Mouse (Mus musculus) limb, embryonic 15.5 days (tissue): ENCODE data around the gene Dnm3. TPM values are rescaled to one million over a fixed set of nuclear protein-coding genes. Genes with fewer than 3 reads are reported as not detected.

Experiments
- ATAC-seq: fragments of 200-750 bp; cut with Nextera tagmentation; 2 replicates; pipeline ENCODE4 v1.8.0; 2017; ENCODE audit warnings: low read depth, moderate TSS enrichment; ENCODE audit not compliant: insufficient number of reproducible peaks, low FRiP score, low TSS enrichment
- H3K27ac ChIP-seq: fragments of 300-500 bp; sonication (generic); 2 replicates; pipeline ENCODE4 v1.5.1; 2015; ENCODE audit warnings: moderate library complexity, mild to moderate bottlenecking, inconsistent platforms
- H3K27me3 ChIP-seq: fragments of 300-500 bp; sonication (generic); 2 replicates; pipeline ENCODE4 v1.6.1; 2015; ENCODE audit warnings: inconsistent platforms
- H3K36me3 ChIP-seq: fragments of 300-500 bp; sonication (generic); 2 replicates; pipeline ENCODE4 v1.6.1; 2015; ENCODE audit warnings: inconsistent platforms
- H3K4me1 ChIP-seq: fragments of 300-500 bp; sonication (generic); 2 replicates; pipeline ENCODE4 v1.6.1; 2015; ENCODE audit warnings: inconsistent platforms
- H3K4me2 ChIP-seq: fragments of 300-500 bp; sonication (generic); 2 replicates; pipeline ENCODE4 v1.6.1; 2015; ENCODE audit warnings: mild to moderate bottlenecking, inconsistent platforms
- H3K4me3 ChIP-seq: fragments of 300-500 bp; sonication (generic); 2 replicates; pipeline ENCODE4 v1.5.1; 2015; ENCODE audit warnings: mild to moderate bottlenecking, inconsistent platforms
- H3K9ac ChIP-seq: fragments of 300-500 bp; sonication (generic); 2 replicates; pipeline ENCODE4 v1.6.1; 2015; ENCODE audit warnings: inconsistent platforms
- H3K9me3 ChIP-seq: fragments of 300-500 bp; sonication (generic); 2 replicates; pipeline ENCODE4 v1.6.1; 2016; ENCODE audit warnings: inconsistent platforms
- WGBS: fragments of 180-500 bp; shearing (Covaris S2); methylation state at CpG from one replicate; pipeline ENCODE4 v1.1.7; 2015; 5-methylcytosine and 5-hydroxymethylcytosine counted together
- polyA plus RNA-seq: library from polyadenylated mRNA; unstranded; fragments of >200 nt; fragmentation: Nextera tagmentation; extraction: Ambion mirVana; gene quantifications from 2 replicates; pipeline ENCODE4 v1.2.1, GENCODE M21; 2015

Dnm3 gene
- polyA plus RNA-seq, 1 experiment from 2014 or later, result 23.6 TPM

GRCm38 (mm10) chr1:162236624-162237159, 241.1 kb downstream of the Dnm3 start:
- H3K27ac ChIP-seq, result no peak overlapping the region
- WGBS, result 72% methylated on average over 7 of the region's 7 CpGs
- H3K4me2 ChIP-seq, result no peak overlapping the region
- H3K9ac ChIP-seq, result no peak overlapping the region
- no peaks in the 10 kb centered on the region for H3K9me3 ChIP-seq
- no peaks in the 10 kb centered on the region for H3K36me3 ChIP-seq
- peaks cover 13% of the 10 kb centered on the region; the same call in 1 of the 2 replicates for H3K4me1 ChIP-seq
- ATAC-seq, result no peak
- no peaks in the 10 kb centered on the region for H3K27me3 ChIP-seq
- no peak overlapping the region for H3K4me3 ChIP-seq

- Histone ChIP-seq H3K9ac (no peak overlapping the region), H3K9me3 (no peaks in the 10 kb centered on the region), H3K27me3 (no peaks in the 10 kb centered on the region), H3K27ac (peak overlapping the region; percentile 88), H3K4me3 (no peak overlapping the region), H3K36me3 (no peaks in the 10 kb centered on the region), H3K4me1 (peaks cover 13% of the 10 kb centered on the region), H3K4me2 (no peak overlapping the region)
- 0 out of 2 replicates have a peak, but pooled peaks have one; percentile 32 for ATAC-seq
- 20% methylated on average over 7 of the region's 7 CpGs for WGBS
These were observed 252.2 kb downstream of the Dnm3 start for GRCm38 (mm10) chr1:162225621-162226147.

GRCm38 (mm10) chr1:162224817-162225605, 252.8 kb downstream of the Dnm3 start:
- Histone ChIP-seq H3K27ac (peak overlapping the region; percentile 88), H3K9me3 (no peaks in the 10 kb centered on the region), H3K4me2 (no peak overlapping the region), H3K36me3 (no peaks in the 10 kb centered on the region), H3K9ac (no peak overlapping the region), H3K4me1 (peaks cover 12% of the 10 kb centered on the region), H3K4me3 (no peak overlapping the region), H3K27me3 (no peaks in the 10 kb centered on the region)
- ATAC-seq, result peak; percentile 61
- whole genome bisulfite sequencing, result 17% methylated on average over 10 of the region's 10 CpGs

- Histone ChIP-seq H3K27me3 (no peaks in the 10 kb centered on the region), H3K4me3 (no peak overlapping the region), H3K4me2 (no peak overlapping the region), H3K27ac (peak overlapping the region; percentile 77), H3K4me1 (peaks cover 9% of the 10 kb centered on the region), H3K36me3 (no peaks in the 10 kb centered on the region), H3K9me3 (no peaks in the 10 kb centered on the region), H3K9ac (no peak overlapping the region)
- no peak for ATAC-seq
- WGBS, result 42% methylated on average over 3 of the region's 3 CpGs
These were observed 253.8 kb downstream of the Dnm3 start for GRCm38 (mm10) chr1:162224061-162224460.

- ATAC-seq, result no peak
- Histone ChIP-seq H3K4me3 (peak overlapping the region; percentile 24), H3K27ac (peak overlapping the region; percentile 86), H3K4me1 (peaks cover 9% of the 10 kb centered on the region), H3K9me3 (no peaks in the 10 kb centered on the region), H3K27me3 (no peaks in the 10 kb centered on the region), H3K36me3 (no peaks in the 10 kb centered on the region), H3K9ac (no peak overlapping the region), H3K4me2 (peak overlapping the region; percentile 43)
- 22% methylated on average over 8 of the region's 8 CpGs for WGBS
These were observed 254.4 kb downstream of the Dnm3 start for GRCm38 (mm10) chr1:162223258-162223940.

- Histone ChIP-seq H3K27me3 (no peaks in the 10 kb centered on the region), H3K27ac (peak overlapping the region; percentile 75), H3K9ac (peak overlapping the region; percentile 35; the same call in 1 of the 2 replicates), H3K36me3 (no peaks in the 10 kb centered on the region), H3K4me3 (peak overlapping the region; percentile 21), H3K4me2 (peak overlapping the region; percentile 19; the same call in 1 of the 2 replicates), H3K4me1 (peaks cover 9% of the 10 kb centered on the region), H3K9me3 (no peaks in the 10 kb centered on the region)
- ATAC-seq, result no peak
These were observed 255.5 kb downstream of the Dnm3 start for GRCm38 (mm10) chr1:162222353-162222752.

GRCm38 (mm10) chr1:162221801-162222301, 256.0 kb downstream of the Dnm3 start:
- Histone ChIP-seq H3K27ac (peak overlapping the region; percentile 85), H3K4me1 (peaks cover 9% of the 10 kb centered on the region), H3K4me2 (peak overlapping the region; percentile 27; the same call in 1 of the 2 replicates), H3K9ac (0 out of 2 replicates have a peak overlapping the region, but pooled peaks have one; percentile 26), H3K36me3 (no peaks in the 10 kb centered on the region), H3K9me3 (no peaks in the 10 kb centered on the region), H3K27me3 (no peaks in the 10 kb centered on the region), H3K4me3 (peak overlapping the region; percentile 60)
- WGBS, result 16% methylated on average over 4 of the region's 4 CpGs
- no peak for ATAC-seq

GRCm38 (mm10) chr1:162220891-162221290, 256.9 kb downstream of the Dnm3 start:
- Histone ChIP-seq H3K4me3 (peak overlapping the region; percentile 60), H3K9me3 (no peaks in the 10 kb centered on the region), H3K4me1 (peaks cover 17% of the 10 kb centered on the region), H3K27ac (peak overlapping the region; percentile 99), H3K4me2 (peak overlapping the region; percentile 37), H3K9ac (peak overlapping the region; percentile 56), H3K36me3 (no peaks in the 10 kb centered on the region), H3K27me3 (no peaks in the 10 kb centered on the region)
- no peak for ATAC-seq

- no peak for ATAC-seq
- Histone ChIP-seq H3K27ac (peak overlapping the region; percentile 99), H3K9me3 (no peaks in the 10 kb centered on the region), H3K9ac (peak overlapping the region; percentile 39; the same call in 1 of the 2 replicates), H3K4me1 (peaks cover 21% of the 10 kb centered on the region), H3K27me3 (no peaks in the 10 kb centered on the region), H3K4me2 (no peak overlapping the region), H3K4me3 (peak overlapping the region; percentile 60), H3K36me3 (no peaks in the 10 kb centered on the region)
- 25% methylated on average over 1 of the region's 1 CpGs for WGBS
These were observed 258.1 kb downstream of the Dnm3 start for GRCm38 (mm10) chr1:162219781-162220180.

GRCm38 (mm10) chr1:162218530-162219180, 259.2 kb downstream of the Dnm3 start:
- Histone ChIP-seq H3K4me1 (peaks cover 20% of the 10 kb centered on the region), H3K27me3 (no peaks in the 10 kb centered on the region), H3K4me3 (peak overlapping the region; percentile 60), H3K27ac (peak overlapping the region; percentile 99), H3K9me3 (no peaks in the 10 kb centered on the region), H3K36me3 (no peaks in the 10 kb centered on the region), H3K9ac (peak overlapping the region; percentile 80), H3K4me2 (no peak overlapping the region)
- WGBS, result 21% methylated on average over 8 of the region's 8 CpGs
- ATAC-seq, result no peak

- peak overlapping the region; percentile 99 for H3K27ac ChIP-seq
These were observed 260.4 kb downstream of the Dnm3 start for GRCm38 (mm10) chr1:162217340-162217974.

More at GRCm38 (mm10) chr1:162217340-162217974, 260.4 kb downstream of the Dnm3 start:
- Histone ChIP-seq H3K4me1 (peaks cover 16% of the 10 kb centered on the region), H3K9me3 (no peaks in the 10 kb centered on the region), H3K9ac (peak overlapping the region; percentile 80), H3K4me2 (peak overlapping the region; percentile 22; the same call in 1 of the 2 replicates), H3K36me3 (no peaks in the 10 kb centered on the region), H3K27me3 (no peaks in the 10 kb centered on the region), H3K4me3 (peak overlapping the region; percentile 60)
- ATAC-seq, result peak; percentile 98
- 12% methylated on average over 15 of the region's 15 CpGs for WGBS
